Mouse (Mus musculus) C3H10T1/2 (cell line): ENCODE data around the gene Mat1a. TPM values are rescaled to one million over a fixed set of nuclear protein-coding genes. Genes with fewer than 3 reads are reported as not detected.

Experiments used
- polyA plus RNA-seq, 2 experiments: library from polyadenylated mRNA; unstranded; fragments of >200 nt; fragmentation: generic; extraction: Trizol; gene quantifications; one replicate each; pipeline ENCODE4 v1.2.1; 2012; ENCODE audit warnings: missing spikeins in 2 of 2

Mat1a gene
- not detected for polyA plus RNA-seq

DNA sequence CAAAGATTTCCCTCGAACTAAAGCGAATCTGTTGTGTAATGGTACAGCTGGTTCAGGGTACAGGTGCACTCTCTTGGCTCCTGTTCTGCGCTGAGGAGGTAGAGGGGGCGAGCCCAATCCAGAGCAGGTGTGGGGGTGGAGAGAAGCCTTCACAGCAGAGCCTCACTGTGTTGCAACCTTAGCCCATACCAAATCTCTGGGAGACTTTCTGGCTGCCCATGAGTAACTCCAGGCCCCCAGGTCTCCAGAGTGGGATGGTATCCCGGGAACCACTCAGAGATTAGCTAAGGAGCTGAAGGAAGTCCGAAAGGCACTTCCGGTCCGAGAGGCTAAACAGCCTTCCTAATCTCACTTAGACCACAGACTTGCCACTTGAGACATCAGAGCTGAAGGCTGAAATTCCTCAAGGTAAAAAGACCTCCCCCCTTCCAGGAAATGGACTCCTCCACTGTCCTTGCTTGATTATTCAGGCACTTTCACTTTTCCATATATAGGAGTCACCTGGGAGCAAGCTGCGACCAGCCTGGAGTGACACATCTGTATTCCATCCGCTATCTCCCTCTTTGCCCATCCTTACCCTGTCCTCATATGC is at the start of gene Mat1a:
TSS of gene Mat1a (plus strand) at position 183 of the 592 bp plus-strand sequence.

DNA sequence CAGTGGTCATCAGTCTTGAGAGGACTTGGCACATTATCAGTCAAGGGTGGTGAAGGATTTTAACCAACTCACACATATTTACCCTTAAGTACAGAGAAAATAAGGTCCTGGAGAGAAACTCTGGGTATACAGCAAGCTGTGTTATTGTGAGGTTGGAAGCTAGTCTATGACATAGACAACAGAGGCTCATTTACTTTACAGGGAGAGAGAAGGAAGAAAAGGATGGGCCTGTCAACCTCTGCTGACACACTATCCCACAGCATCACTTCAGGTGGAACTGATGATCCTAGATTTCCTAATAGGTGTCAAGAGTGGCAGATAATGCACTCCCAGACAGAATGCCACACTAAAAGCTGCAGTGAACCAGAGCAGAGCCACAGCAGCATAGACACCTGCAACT is 35.7 kb upstream of the Mat1a start, which contains the start of gene Dydc2:
TSS of gene Dydc2 (minus strand) at position 101 of the 400 bp plus-strand sequence.

DNA sequence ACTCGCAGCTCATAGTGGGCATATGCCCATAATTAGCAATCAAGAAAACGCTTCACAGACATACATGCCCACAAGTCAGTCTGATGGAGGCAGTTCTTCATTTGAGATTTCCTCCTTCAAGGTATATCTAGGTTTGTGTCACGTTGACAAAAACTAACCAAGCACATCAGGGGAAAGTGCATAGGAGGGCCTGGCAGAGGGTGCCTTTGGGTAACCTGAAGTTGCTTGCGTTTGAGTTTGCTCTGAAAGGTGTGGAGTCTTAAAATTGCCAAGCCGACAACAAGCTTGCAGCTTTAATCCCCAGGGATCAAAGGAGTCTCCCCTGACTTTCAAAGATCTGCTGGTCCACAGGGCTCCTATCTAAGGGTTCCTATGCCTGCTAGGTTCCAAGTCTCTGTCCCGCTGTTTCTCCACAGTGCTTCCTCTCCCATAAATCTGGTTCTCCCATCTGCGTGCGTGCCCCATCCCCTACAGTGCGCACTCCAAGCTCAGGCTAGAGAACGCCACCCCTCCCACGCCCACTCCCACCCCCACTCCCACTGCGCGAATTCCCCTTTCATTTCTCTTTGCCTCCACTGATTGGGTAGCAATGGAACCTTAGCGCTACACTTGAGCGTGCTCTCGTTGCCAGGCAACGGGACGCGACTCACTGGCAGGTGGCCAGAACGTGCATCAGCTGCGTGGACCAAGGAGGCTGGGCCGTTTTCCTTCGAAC is 32.4 kb upstream of the Mat1a start, which contains the start of gene Dydc1:
TSS of gene Dydc1 (plus strand) at position 683 of the 715 bp plus-strand sequence.

DNA sequence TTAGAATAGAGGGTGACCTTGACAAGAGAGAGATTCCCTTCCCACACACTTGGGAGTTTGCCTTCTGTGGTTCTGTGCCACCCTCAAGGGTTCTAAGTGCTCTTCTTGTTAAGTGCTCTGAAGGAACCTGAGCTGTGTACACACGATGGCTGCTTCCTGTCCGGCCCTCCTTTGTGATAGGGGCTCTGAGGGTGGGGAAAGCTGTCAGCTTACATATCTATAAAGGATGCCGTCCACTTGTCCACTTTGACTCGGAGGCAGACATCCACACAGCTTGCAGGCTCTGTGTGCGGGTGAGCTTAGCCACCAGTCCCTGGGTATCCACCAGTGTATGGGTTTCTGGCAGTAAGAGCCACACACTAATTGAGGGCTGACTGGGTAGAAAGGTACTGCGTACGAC is 26.7 kb downstream of the Mat1a start, which contains the start of gene Sftpa1:
TSS of gene Sftpa1 (plus strand) at position 243 of the 400 bp plus-strand sequence.

DNA sequence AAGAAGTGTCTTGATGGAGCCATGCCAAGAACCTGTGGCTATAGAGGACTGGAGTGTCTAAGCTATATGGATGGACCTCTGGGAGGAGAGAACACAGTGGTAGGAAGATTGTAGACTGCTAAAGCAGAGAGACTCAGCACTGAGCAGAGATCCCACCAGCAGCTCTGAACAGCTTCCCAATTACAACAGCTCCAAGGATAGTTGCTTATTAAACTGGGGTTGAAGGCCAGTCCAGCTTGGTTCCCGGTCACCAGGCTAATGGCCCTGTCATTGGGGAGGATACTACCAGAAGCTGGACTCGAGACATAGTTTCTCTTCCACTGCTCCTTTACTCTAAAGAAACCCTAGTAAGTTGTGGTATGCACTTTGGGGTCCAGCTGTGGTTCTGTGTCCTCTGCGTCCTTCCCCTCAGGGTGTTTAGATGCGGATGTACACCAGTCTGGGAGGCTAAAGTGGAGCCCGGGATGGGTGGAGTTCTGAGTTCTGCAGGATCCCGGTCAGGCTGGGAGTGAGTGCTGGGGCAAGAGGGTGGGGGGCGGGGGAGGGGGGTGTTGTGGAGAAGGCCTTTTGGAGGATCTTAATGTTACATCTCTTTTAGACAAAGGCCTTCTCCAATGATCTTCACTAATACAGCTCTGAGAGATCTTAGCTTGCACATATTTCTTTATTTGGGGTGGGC is 46.5 kb downstream of the Mat1a start, which contains the start of gene Mbl1:
TSS of gene Mbl1 (plus strand) at position 239 of the 679 bp plus-strand sequence.

Other genes starting within 250 kb of the Mat1a start
- under 1 TPM in 1 of 2 experiments, not detected in 1; 0.53 TPM for gene Sh2d4b, start 211.8 kb upstream of the Mat1a start, polyA plus RNA-seq
- 10 to 100 TPM; 11.0 to 54.3 TPM for gene Tspan14, start 138.2 kb upstream of the Mat1a start, polyA plus RNA-seq
- gene Fam213a, start 91.2 kb upstream of the Mat1a start, polyA plus RNA-seq = 1 to 10 TPM in 1 of 2 experiments, under 1 TPM in 1; 0.57 to 1.6 TPM
- gene Dydc2, start 35.8 kb upstream of the Mat1a start, polyA plus RNA-seq = not detected
- not detected for gene Dydc1, start 32.1 kb upstream of the Mat1a start, polyA plus RNA-seq
- gene Sftpa1, start 26.7 kb downstream of the Mat1a start, polyA plus RNA-seq = not detected
- not detected for gene Mbl1, start 46.4 kb downstream of the Mat1a start, polyA plus RNA-seq
- not detected for gene Sftpd, start 80.1 kb downstream of the Mat1a start, polyA plus RNA-seq
- gene Gm2832, start 173.8 kb downstream of the Mat1a start, polyA plus RNA-seq = not detected
- gene Gm5798, start 243.6 kb downstream of the Mat1a start, polyA plus RNA-seq = not detected